Mouse (Mus musculus) limb, embryonic 12.5 days (tissue): ENCODE data around the gene Nid2. TPM values are rescaled to one million over a fixed set of nuclear protein-coding genes. Genes with fewer than 3 reads are reported as not detected.

Experiments
- ATAC-seq: fragments of 200-750 bp; cut with Nextera tagmentation; 2 replicates; pipeline ENCODE4 v1.8.0; 2017; ENCODE audit warnings: low read depth, moderate TSS enrichment; ENCODE audit not compliant: insufficient number of reproducible peaks, insufficient read depth, low FRiP score, low TSS enrichment
- H3K27ac ChIP-seq: fragments of 300-500 bp; sonication (generic); 2 replicates; pipeline ENCODE4 v1.5.1; 2016; ENCODE audit warnings: mild to moderate bottlenecking, moderate library complexity
- H3K27me3 ChIP-seq: fragments of 300-500 bp; sonication (generic); 2 replicates; pipeline ENCODE4 v1.6.1; 2016; ENCODE audit warnings: mild to moderate bottlenecking, moderate library complexity
- H3K36me3 ChIP-seq: fragments of 300-500 bp; sonication (generic); 2 replicates; pipeline ENCODE4 v1.6.1; 2016; ENCODE audit warnings: mild to moderate bottlenecking, moderate library complexity
- H3K4me1 ChIP-seq: fragments of 300-500 bp; sonication (generic); replicated peaks from 2 replicates; pipeline ENCODE4 v1.6.1; 2016
- H3K4me2 ChIP-seq: fragments of 300-500 bp; sonication (generic); 2 replicates; pipeline ENCODE4 v1.6.1; 2016; ENCODE audit warnings: mild to moderate bottlenecking, moderate library complexity
- H3K4me3 ChIP-seq: fragments of 300-500 bp; sonication (generic); replicated peaks from 2 replicates; pipeline ENCODE4 v1.5.1; 2016; ENCODE audit warnings: mild to moderate bottlenecking
- H3K9ac ChIP-seq: fragments of 300-500 bp; sonication (generic); replicated peaks from 2 replicates; pipeline ENCODE4 v1.6.1; 2016; ENCODE audit warnings: mild to moderate bottlenecking, moderate library complexity
- H3K9me3 ChIP-seq: fragments of 300-500 bp; sonication (generic); 2 replicates; pipeline ENCODE4 v1.6.1; 2016; ENCODE audit warnings: mild to moderate bottlenecking, moderate library complexity
- WGBS: fragments of 180-500 bp; shearing (Covaris S2); methylation state at CpG from one replicate; pipeline ENCODE4 v1.1.7; 2016; 5-methylcytosine and 5-hydroxymethylcytosine counted together
- polyA plus RNA-seq: library from polyadenylated mRNA; unstranded; fragments of >200 nt; fragmentation: Nextera tagmentation; extraction: Ambion mirVana; gene quantifications from 2 replicates; pipeline ENCODE4 v1.2.1, GENCODE M21; 2016

Gene Nid2
- polyA plus RNA-seq, 1 experiment from 2014 or later = 87.1 TPM

DNA sequence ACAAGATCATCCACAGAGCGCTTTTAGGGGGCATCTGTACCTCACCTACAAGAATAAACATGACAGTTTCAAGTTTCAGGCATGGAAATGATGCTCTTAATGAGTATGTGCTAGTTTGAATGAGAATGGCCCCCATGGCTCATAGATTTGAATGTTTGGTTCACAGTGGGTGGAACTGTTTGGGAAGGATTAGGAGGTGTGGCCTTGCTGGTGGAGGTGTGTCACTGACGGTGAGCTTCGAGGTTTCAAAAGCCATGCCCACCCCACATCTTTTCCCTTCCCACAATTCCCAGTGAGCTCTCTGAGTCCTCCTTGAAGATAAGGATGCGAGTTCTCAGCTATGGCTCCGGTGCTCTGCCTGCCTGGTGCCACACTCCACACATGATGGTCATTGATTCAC, 70.6 kb downstream of the Nid2 start:
- no peak for ATAC-seq
- no peaks in the 10 kb centered on the region for H3K27me3 ChIP-seq
- no peak overlapping the region for H3K4me3 ChIP-seq
- no peak overlapping the region for H3K4me2 ChIP-seq
- H3K4me1 ChIP-seq = peaks cover 11% of the 10 kb centered on the region
- H3K36me3 ChIP-seq = peaks cover 41% of the 10 kb centered on the region
- no peaks in the 10 kb centered on the region for H3K9me3 ChIP-seq
- 97% methylated on average over 5 of the region's 5 CpGs for WGBS
- H3K9ac ChIP-seq = no peak overlapping the region
- no peak overlapping the region for H3K27ac ChIP-seq

GRCm38 (mm10) chr14:19823321-19824142, 72.5 kb downstream of the Nid2 start, which contains the start of gene Rtraf:
TSS of gene Rtraf (minus strand) at chr14:19823824.
- under 1% methylated on average over 79 of the region's 80 CpGs for WGBS
- H3K4me3 ChIP-seq = peak within 1 kb of the TSS; percentile 98
- H3K27ac ChIP-seq = peak within 1 kb of the TSS; percentile 77
- H3K4me2 ChIP-seq = peak within 1 kb of the TSS; percentile 74
- peak within 1 kb of the TSS; percentile 95 for H3K9ac ChIP-seq
- H3K9me3 ChIP-seq = no peaks in the 10 kb centered on the region
- H3K36me3 ChIP-seq = peaks cover 30% of the 10 kb centered on the region
- H3K4me1 ChIP-seq = peaks cover 11% of the 10 kb centered on the region
- peak; percentile 97 for ATAC-seq
- 0 out of 2 replicates have a peak, but pooled peaks cover 6% of the 10 kb centered on the region for H3K27me3 ChIP-seq

DNA sequence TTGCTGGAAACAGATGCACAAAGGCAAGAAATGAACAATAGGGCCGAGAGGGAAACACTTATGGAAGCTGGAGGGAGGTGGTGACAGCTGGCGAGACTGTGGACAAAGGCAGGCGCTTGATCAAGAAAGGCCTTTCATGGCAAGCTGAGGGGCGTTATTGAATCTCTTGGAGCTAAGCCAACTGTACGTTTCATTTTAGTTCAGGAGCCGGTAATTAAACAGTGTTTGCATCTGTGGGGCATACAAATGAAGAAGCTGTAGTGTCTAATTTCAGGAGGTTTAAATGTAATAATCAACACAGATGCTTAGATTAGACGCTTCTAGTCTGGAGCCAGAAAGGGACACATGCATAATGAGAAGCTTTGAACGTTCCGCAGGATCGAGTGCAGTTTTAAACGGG, 74.4 kb downstream of the Nid2 start:
- H3K4me2 ChIP-seq = no peak overlapping the region
- ATAC-seq = no peak
- no peak overlapping the region for H3K9ac ChIP-seq
- WGBS = 79% methylated on average over 11 of the region's 11 CpGs
- H3K27ac ChIP-seq = no peak overlapping the region
- peaks cover 15% of the 10 kb centered on the region for H3K36me3 ChIP-seq
- peaks cover 11% of the 10 kb centered on the region for H3K4me1 ChIP-seq
- H3K4me3 ChIP-seq = no peak overlapping the region
- no peaks in the 10 kb centered on the region for H3K9me3 ChIP-seq
- H3K27me3 ChIP-seq = 0 out of 2 replicates have a peak, but pooled peaks cover 6% of the 10 kb centered on the region

DNA sequence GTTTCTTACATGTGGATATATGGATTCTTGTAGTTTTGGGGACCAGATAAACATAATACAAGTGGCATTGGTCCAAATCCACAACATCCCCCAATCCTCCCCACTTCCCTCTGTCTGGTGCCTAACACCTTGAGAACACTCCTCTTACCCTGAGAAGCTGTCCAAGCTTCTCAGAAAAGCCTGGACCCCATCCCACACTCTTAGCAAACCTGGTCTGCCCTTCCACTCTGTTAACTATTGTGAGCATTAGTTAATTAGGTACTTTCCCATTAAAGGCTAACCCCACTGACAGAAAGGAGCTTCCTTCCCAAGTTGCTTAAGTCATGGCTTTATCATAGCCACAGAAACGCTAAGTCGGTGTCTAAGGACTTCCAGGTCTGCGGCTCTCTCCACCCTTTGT, 85.2 kb downstream of the Nid2 start:
- H3K9ac ChIP-seq = no peak overlapping the region
- H3K4me1 ChIP-seq = 0 out of 2 replicates have a peak, but pooled peaks cover 3% of the 10 kb centered on the region
- no peak overlapping the region for H3K27ac ChIP-seq
- ATAC-seq = no peak
- no peak overlapping the region for H3K4me2 ChIP-seq
- H3K9me3 ChIP-seq = no peaks in the 10 kb centered on the region
- H3K27me3 ChIP-seq = no peaks in the 10 kb centered on the region
- H3K4me3 ChIP-seq = no peak overlapping the region
- no peaks in the 10 kb centered on the region for H3K36me3 ChIP-seq
- WGBS = 94% methylated on average over 3 of the region's 3 CpGs

DNA sequence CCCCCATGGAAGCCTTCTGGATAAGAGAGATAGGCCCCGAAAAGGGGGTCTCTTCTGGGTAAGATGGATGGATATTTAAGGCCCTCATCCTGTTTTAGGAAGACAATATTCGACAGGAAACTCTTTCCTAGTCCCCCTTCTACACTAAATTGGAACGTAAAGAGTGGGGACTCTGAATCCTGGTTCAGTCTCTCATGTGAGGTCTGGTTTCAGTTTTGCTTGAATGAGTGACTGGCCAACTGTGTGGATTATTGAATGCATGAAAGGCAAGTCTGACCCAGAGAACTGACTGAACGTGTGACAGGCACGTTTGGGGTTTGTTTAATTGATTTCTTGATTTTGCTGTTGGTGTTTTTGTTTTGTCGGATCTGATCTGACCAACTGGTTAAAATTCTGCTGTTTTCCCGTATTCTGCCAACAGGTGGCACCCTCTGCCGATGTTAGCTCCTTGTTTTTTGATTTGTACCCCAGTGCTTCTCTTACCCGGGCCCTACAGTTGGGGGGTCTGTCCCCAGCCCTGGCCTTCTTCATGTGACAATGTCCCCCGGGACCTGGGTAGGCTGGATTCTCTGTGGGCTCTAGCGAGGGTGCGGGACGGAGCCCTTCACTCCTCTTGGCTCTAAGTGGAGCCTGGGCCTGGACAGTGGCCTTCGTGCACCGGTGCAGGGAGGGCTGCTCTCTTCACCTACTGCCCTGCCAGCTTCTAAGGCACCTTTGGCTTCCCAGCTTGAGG, 88.7 kb downstream of the Nid2 start:
- peak overlapping the region; percentile 42; the same call in 1 of the 2 replicates for H3K9ac ChIP-seq
- 0 out of 2 replicates have a peak, but pooled peaks cover 3% of the 10 kb centered on the region for H3K4me1 ChIP-seq
- peak overlapping the region; percentile 48 for H3K4me2 ChIP-seq
- ATAC-seq = 0 out of 2 replicates have a peak, but pooled peaks have one; percentile 68
- no peaks in the 10 kb centered on the region for H3K36me3 ChIP-seq
- H3K27ac ChIP-seq = no peak overlapping the region
- H3K9me3 ChIP-seq = no peaks in the 10 kb centered on the region
- H3K4me3 ChIP-seq = peak overlapping the region; percentile 19
- no peaks in the 10 kb centered on the region for H3K27me3 ChIP-seq
- 29% methylated on average over 15 of the region's 15 CpGs for WGBS

DNA sequence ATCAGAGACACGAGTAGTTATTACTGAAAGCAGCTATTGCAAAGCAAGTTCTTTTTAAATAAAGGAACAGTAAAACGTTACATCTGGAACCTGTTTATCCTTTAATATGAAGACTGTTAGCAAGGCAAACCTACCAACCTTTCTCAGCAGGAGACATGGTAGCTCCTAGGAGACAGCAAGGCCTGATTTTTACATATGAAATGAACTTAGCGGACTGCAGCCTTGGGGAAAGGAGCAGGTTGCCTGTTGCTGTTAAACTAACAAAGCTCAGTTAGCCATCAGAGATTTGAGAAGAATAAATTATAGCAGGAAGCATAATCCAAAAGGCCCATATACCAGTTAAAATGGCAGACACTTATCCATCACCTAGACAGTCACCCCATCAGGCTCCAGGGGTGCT, 102.4 kb downstream of the Nid2 start:
- Histone ChIP-seq H3K9me3 (no peaks in the 10 kb centered on the region), H3K36me3 (no peaks in the 10 kb centered on the region), H3K27ac (no peak overlapping the region), H3K4me2 (no peak overlapping the region), H3K27me3 (no peaks in the 10 kb centered on the region), H3K4me3 (no peak overlapping the region), H3K4me1 (peaks cover 4% of the 10 kb centered on the region; the same call in 1 of the 2 replicates), H3K9ac (no peak overlapping the region)
- ATAC-seq = no peak
- WGBS = 46% methylated on average over 3 of the region's 3 CpGs

DNA sequence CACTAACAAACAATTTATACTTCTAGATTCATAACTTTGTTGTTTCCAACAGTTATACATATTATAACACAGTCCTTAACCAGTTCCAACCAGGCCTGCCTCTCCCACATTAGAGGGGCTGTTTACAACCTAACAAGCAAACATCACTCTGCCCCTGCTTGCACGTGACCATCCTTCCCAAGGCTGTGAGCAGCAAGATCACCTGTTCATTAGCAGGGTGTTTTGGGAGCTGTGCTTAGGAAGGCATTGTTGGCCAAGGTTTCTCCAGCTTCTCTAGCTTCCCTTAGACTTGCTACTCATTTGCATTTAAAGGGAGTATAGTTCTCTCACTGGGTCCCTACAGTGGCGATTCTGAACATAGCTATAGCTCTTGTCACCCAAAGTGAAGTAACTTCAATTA, 107.2 kb downstream of the Nid2 start:
- 65% methylated on average over 2 of the region's 2 CpGs for WGBS
- Histone ChIP-seq H3K27ac (no peak overlapping the region), H3K36me3 (no peaks in the 10 kb centered on the region), H3K4me1 (peaks cover 4% of the 10 kb centered on the region; the same call in 1 of the 2 replicates), H3K9me3 (no peaks in the 10 kb centered on the region), H3K27me3 (no peaks in the 10 kb centered on the region), H3K4me2 (no peak overlapping the region), H3K9ac (no peak overlapping the region), H3K4me3 (no peak overlapping the region)
- no peak for ATAC-seq

GRCm38 (mm10) chr14:19858808-19859776, 108.0 kb downstream of the Nid2 start:
- ATAC-seq = no peak
- WGBS = 46% methylated on average over 8 of the region's 8 CpGs

GRCm38 (mm10) chr14:19860281-19860680, 109.2 kb downstream of the Nid2 start:
- no peak overlapping the region for H3K4me3 ChIP-seq
- H3K9ac ChIP-seq = no peak overlapping the region
- H3K4me1 ChIP-seq = no peaks in the 10 kb centered on the region
- no peaks in the 10 kb centered on the region for H3K36me3 ChIP-seq
- WGBS = 93% methylated on average over 4 of the region's 4 CpGs
- H3K27me3 ChIP-seq = no peaks in the 10 kb centered on the region
- no peaks in the 10 kb centered on the region for H3K9me3 ChIP-seq
- no peak overlapping the region for H3K4me2 ChIP-seq
- no peak overlapping the region for H3K27ac ChIP-seq
- no peak for ATAC-seq

More at GRCm38 (mm10) chr14:19858808-19859776, 108.0 kb downstream of the Nid2 start:
- no peaks in the 10 kb centered on the region for H3K4me1 ChIP-seq
- no peaks in the 10 kb centered on the region for H3K27me3 ChIP-seq
- no peak overlapping the region for H3K4me2 ChIP-seq
- no peaks in the 10 kb centered on the region for H3K36me3 ChIP-seq
- H3K9ac ChIP-seq = no peak overlapping the region
- H3K27ac ChIP-seq = no peak overlapping the region
- no peaks in the 10 kb centered on the region for H3K9me3 ChIP-seq
- H3K4me3 ChIP-seq = no peak overlapping the region
